ENCODE assay signal across 20 mouse cellular contexts in genomic region chr9:58053544-58053943, GRCm38 (mm10). TPM values are rescaled to one million over a fixed set of nuclear protein-coding genes. Genes with fewer than 3 reads are reported as not detected.
DNase-seq lines count a peak whose midpoint lies in the region; ATAC-seq and TF ChIP-seq lines count a peak whose summit lies in the region.
"Had no signal": no experiment of that assay in that cellular context is flagged by ENCODE, and none has a peak within 500 bp of the region (broad histone marks: within the 10 kb centered on the region; RNA-seq: fewer than 3 reads in every experiment).

No protein-coding gene starts in this region.

- H3K27ac ChIP-seq in hindbrain, embryonic 13.5 days, result peak overlapping the region; percentile 55; the same call in 1 of the 2 replicates
- H3K27ac ChIP-seq in hindbrain, embryonic 14.5 days, result no peak overlapping the region
- H3K27ac ChIP-seq in embryonic facial prominence, embryonic 10.5 days (replicated peaks), result peak overlapping the region; percentile 65
- H3K27ac ChIP-seq in forebrain, embryonic 13.5 days, result peak overlapping the region; percentile 76
- H3K27ac ChIP-seq in midbrain, embryonic 11.5 days (ENCODE audit: low read depth, low read length), result no peak overlapping the region; the same call in 1 of the 2 replicates
- H3K27ac ChIP-seq: heart, adult 2 months; hindbrain, embryonic 15.5 days; kidney, embryonic 15.5 days; limb, embryonic 10.5 days; stomach, postnatal 0 days had no signal

- intact Hi-C loops in gastrocnemius, postnatal 36 days (cut with DNase I), result no loop called here

- WGBS in hindbrain, embryonic 13.5 days, result 48% methylated on average over 3 of the region's 3 CpGs
- WGBS in hindbrain, embryonic 14.5 days, result 37% methylated on average over 3 of the region's 3 CpGs
- WGBS in embryonic facial prominence, embryonic 10.5 days, result 45% methylated on average over 3 of the region's 3 CpGs
- WGBS in forebrain, embryonic 13.5 days, result 53% methylated on average over 3 of the region's 3 CpGs
- 53% methylated on average over 3 of the region's 3 CpGs for WGBS in midbrain, embryonic 11.5 days
- WGBS in lung, adult 2 months, result 66% methylated on average over 3 of the region's 3 CpGs

- no peak overlapping the region for H3K4me2 ChIP-seq in hindbrain, embryonic 13.5 days
- no peak overlapping the region for H3K4me2 ChIP-seq in hindbrain, embryonic 14.5 days (replicated peaks)
- H3K4me2 ChIP-seq in forebrain, embryonic 13.5 days, result no peak overlapping the region; the same call in 1 of the 2 replicates
- no peak overlapping the region for H3K4me2 ChIP-seq in midbrain, embryonic 11.5 days
- H3K4me2 ChIP-seq: hindbrain, embryonic 15.5 days; kidney, embryonic 15.5 days had no signal

- H3K4me3 ChIP-seq in hindbrain, embryonic 13.5 days, result no peak overlapping the region
- H3K4me3 ChIP-seq in hindbrain, embryonic 14.5 days (replicated peaks; ENCODE audit: low read length), result no peak overlapping the region
- H3K4me3 ChIP-seq in embryonic facial prominence, embryonic 10.5 days, result no peak overlapping the region
- no peak overlapping the region for H3K4me3 ChIP-seq in forebrain, embryonic 13.5 days
- no peak overlapping the region for H3K4me3 ChIP-seq in midbrain, embryonic 11.5 days (ENCODE audit: low read depth, low read length)
- no peak overlapping the region for H3K4me3 ChIP-seq in lung, adult 2 months (replicated peaks; ENCODE audit: extremely low read depth, low read depth, low read length)
- H3K4me3 ChIP-seq: erythroblast, embryonic 14.5 days; heart, adult 2 months; hindbrain, embryonic 15.5 days; kidney, embryonic 15.5 days; limb, embryonic 10.5 days; megakaryocyte, embryonic 14.5 days; myocyte had no signal

- no peak for TF ChIP-seq CTCF in lung, adult 2 months (IDR thresholded peaks at IDR 0.05; ENCODE audit: insufficient read depth, low read length)

- H3K4me1 ChIP-seq in hindbrain, embryonic 13.5 days (replicated peaks), result peaks cover 57% of the 10 kb centered on the region
- H3K4me1 ChIP-seq in hindbrain, embryonic 14.5 days (replicated peaks; ENCODE audit: control insufficient read depth, insufficient read depth, low read length), result peaks cover 50% of the 10 kb centered on the region
- peaks cover 65% of the 10 kb centered on the region for H3K4me1 ChIP-seq in embryonic facial prominence, embryonic 10.5 days
- H3K4me1 ChIP-seq in forebrain, embryonic 13.5 days, result peaks cover 76% of the 10 kb centered on the region
- H3K4me1 ChIP-seq in midbrain, embryonic 11.5 days (ENCODE audit: control insufficient read depth, insufficient read depth, low read length), result peaks cover 18% of the 10 kb centered on the region
- H3K4me1 ChIP-seq in lung, adult 2 months (ENCODE audit: control insufficient read depth, insufficient read depth, low read length), result no peaks in the 10 kb centered on the region
- H3K4me1 ChIP-seq: megakaryocyte, embryonic 14.5 days had no signal

- no peak for DNase-seq in hindbrain, embryonic 14.5 days (ENCODE audit: low spot score)
- no peak for DNase-seq in embryonic facial prominence, embryonic 10.5 days (ENCODE audit: low spot score)
- peak; percentile 79 for DNase-seq in midbrain, embryonic 11.5 days (ENCODE audit: low spot score, missing footprints)
- no peak for DNase-seq in lung, adult 2 months
- DNase-seq in gastrocnemius, postnatal 36 days, result no peak
- DNase-seq in embryo, embryonic 11 days, result no peak
- DNase-seq: heart, adult 2 months had no signal

- peaks cover 30% of the 10 kb centered on the region for H3K27me3 ChIP-seq in hindbrain, embryonic 13.5 days
- H3K27me3 ChIP-seq in hindbrain, embryonic 14.5 days (ENCODE audit: control insufficient read depth, insufficient read depth, low read length), result no peaks in the 10 kb centered on the region
- H3K27me3 ChIP-seq in embryonic facial prominence, embryonic 10.5 days (replicated peaks; ENCODE audit: low read depth, poor library complexity, severe bottlenecking), result peaks cover 65% of the 10 kb centered on the region
- no peaks in the 10 kb centered on the region for H3K27me3 ChIP-seq in forebrain, embryonic 13.5 days
- no peaks in the 10 kb centered on the region for H3K27me3 ChIP-seq in midbrain, embryonic 11.5 days (ENCODE audit: control insufficient read depth, insufficient read depth, low read length)
- H3K27me3 ChIP-seq: hindbrain, embryonic 15.5 days had no signal

- no peaks in the 10 kb centered on the region for H3K9me3 ChIP-seq in hindbrain, embryonic 13.5 days
- H3K9me3 ChIP-seq in hindbrain, embryonic 14.5 days (ENCODE audit: control insufficient read depth, low read length), result no peaks in the 10 kb centered on the region
- no peaks in the 10 kb centered on the region for H3K9me3 ChIP-seq in embryonic facial prominence, embryonic 10.5 days
- H3K9me3 ChIP-seq in forebrain, embryonic 13.5 days (replicated peaks), result no peaks in the 10 kb centered on the region
- H3K9me3 ChIP-seq in midbrain, embryonic 11.5 days (ENCODE audit: control insufficient read depth, low read length), result no peaks in the 10 kb centered on the region
- H3K9me3 ChIP-seq: hindbrain, embryonic 15.5 days; kidney, embryonic 15.5 days; limb, embryonic 10.5 days; megakaryocyte, embryonic 14.5 days had no signal

- TF ChIP-seq POLR2A in lung, adult 2 months (IDR thresholded peaks at IDR 0.05; ENCODE audit: borderline replicate concordance, extremely low read depth, low read depth, low read length), result no peak

- H3K36me3 ChIP-seq in hindbrain, embryonic 13.5 days, result no peaks in the 10 kb centered on the region
- no peaks in the 10 kb centered on the region for H3K36me3 ChIP-seq in hindbrain, embryonic 14.5 days (replicated peaks; ENCODE audit: control insufficient read depth, insufficient read depth)
- H3K36me3 ChIP-seq in embryonic facial prominence, embryonic 10.5 days (replicated peaks), result no peaks in the 10 kb centered on the region
- H3K36me3 ChIP-seq in forebrain, embryonic 13.5 days (ENCODE audit: poor library complexity, severe bottlenecking), result no peaks in the 10 kb centered on the region
- H3K36me3 ChIP-seq in midbrain, embryonic 11.5 days (ENCODE audit: control insufficient read depth, insufficient read depth, low read length), result no peaks in the 10 kb centered on the region
- H3K36me3 ChIP-seq: hindbrain, embryonic 15.5 days; kidney, embryonic 15.5 days; limb, embryonic 10.5 days had no signal

- no peak overlapping the region for H3K9ac ChIP-seq in hindbrain, embryonic 13.5 days
- no peak overlapping the region for H3K9ac ChIP-seq in hindbrain, embryonic 14.5 days
- peak overlapping the region; percentile 45; the same call in 1 of the 2 replicates for H3K9ac ChIP-seq in forebrain, embryonic 13.5 days
- H3K9ac ChIP-seq in midbrain, embryonic 11.5 days (ENCODE audit: low read length), result no peak overlapping the region
- H3K9ac ChIP-seq: hindbrain, embryonic 15.5 days; kidney, embryonic 15.5 days; liver, postnatal 0 days had no signal

- ATAC-seq in hindbrain, embryonic 13.5 days (ENCODE audit: low FRiP score), result no peak
- ATAC-seq in hindbrain, embryonic 14.5 days (ENCODE audit: low FRiP score), result no peak
- no peak for ATAC-seq in forebrain, embryonic 13.5 days
- ATAC-seq in midbrain, embryonic 11.5 days (ENCODE audit: low FRiP score), result no peak
- ATAC-seq: intestine, postnatal 0 days; liver, postnatal 0 days had no signal

RNA-seq across cellular contexts. Expression of gene Stra6, which starts 10.0 kb away (rescaled TPM):
- 19.1 and 20.1 TPM in 2 replicates for polyA plus RNA-seq in hindbrain, embryonic 13.5 days (2015; fragmentation: Nextera tagmentation; extraction: Ambion mirVana)
- polyA plus RNA-seq in hindbrain, embryonic 14.5 days (2014; fragmentation: Nextera tagmentation; extraction: Ambion mirVana), result 18.1 and 22.1 TPM in 2 replicates
- 33.6 and 47.2 TPM in 2 replicates for polyA plus RNA-seq in embryonic facial prominence, embryonic 10.5 days (2016; fragmentation: Nextera tagmentation; extraction: Ambion mirVana)
- 7.1 and 7.7 TPM in 2 replicates for polyA plus RNA-seq in forebrain, embryonic 13.5 days (2015; fragmentation: Nextera tagmentation; extraction: Ambion mirVana)
- polyA plus RNA-seq in midbrain, embryonic 11.5 days (2014; fragmentation: Nextera tagmentation; extraction: Ambion mirVana), result 7.3 and 9.7 TPM in 2 replicates
- 0.65 and 0.68 TPM in 2 replicates for polyA plus RNA-seq in lung, adult 2 months (2012; rRNA removed)
- total RNA-seq in gastrocnemius, postnatal 36 days (2021), result under 1 TPM; 0.18 to 0.69 TPM
- total RNA-seq: liver, adult 2 months; neutrophil, adult 5-6 weeks had no signal
- polyA plus RNA-seq: erythroblast, embryonic 14.5 days; liver, adult 2 months; liver, postnatal 0 days had no signal

RNA-seq across cellular contexts. Expression of gene Cyp11a1, which starts 47.3 kb away (rescaled TPM):
- 0.31 and 0.57 TPM in 2 replicates for polyA plus RNA-seq in hindbrain, embryonic 13.5 days (2015; fragmentation: Nextera tagmentation; extraction: Ambion mirVana)
- 0.39 and 1.5 TPM in 2 replicates for polyA plus RNA-seq in hindbrain, embryonic 14.5 days (2014; fragmentation: Nextera tagmentation; extraction: Ambion mirVana)
- not detected in 2 replicates for polyA plus RNA-seq in embryonic facial prominence, embryonic 10.5 days (2016; fragmentation: Nextera tagmentation; extraction: Ambion mirVana)
- polyA plus RNA-seq in forebrain, embryonic 13.5 days (2015; fragmentation: Nextera tagmentation; extraction: Ambion mirVana), result 0.23 and 0.65 TPM in 2 replicates
- 0.12 TPM in 1 of 2 replicates, not detected in the other for polyA plus RNA-seq in midbrain, embryonic 11.5 days (2014; fragmentation: Nextera tagmentation; extraction: Ambion mirVana)
- 0.15 and 0.28 TPM in 2 replicates for polyA plus RNA-seq in lung, adult 2 months (2012; rRNA removed)
- total RNA-seq in gastrocnemius, postnatal 36 days (2021), result not detected
- total RNA-seq: liver, adult 2 months had no signal
- polyA plus RNA-seq: liver, adult 2 months had no signal

Comparison
In these comparisons a context has a peak if more than half of its experiments do, and no peak if none do; other contexts are left out.
1. H3K27ac ChIP-seq: peak in hindbrain, embryonic 13.5 days (single experiment), embryonic facial prominence, embryonic 10.5 days (single experiment) and forebrain, embryonic 13.5 days (single experiment); none in hindbrain, embryonic 14.5 days (single experiment) and midbrain, embryonic 11.5 days (single experiment).